Mouse (Mus musculus) frontal cortex, postnatal 14 days (tissue): ENCODE data around the gene Agbl4.
A peak's percentile ranks its signal among the peaks of the same experiment; 100 is the strongest.

Source experiments
- DNase-seq, 2 experiments: peaks; one replicate each; pipeline ENCODE4 v3.0.0; 2022; ENCODE audit warnings: low spot score in 2 of 2

Gene Agbl4

GRCm38 (mm10) chr4:111666713-111667112, 1269.3 kb downstream of the Agbl4 start:
- no peak for DNase-seq

GRCm38 (mm10) chr4:111669369-111669768, 1271.9 kb downstream of the Agbl4 start:
- DNase-seq, result no peak

- no peak for DNase-seq
These were observed 1273.3 kb downstream of the Agbl4 start for GRCm38 (mm10) chr4:111670566-111671421.

- DNase-seq, result no peak
These were observed 1274.0 kb downstream of the Agbl4 start for GRCm38 (mm10) chr4:111671440-111671839.

GRCm38 (mm10) chr4:111673904-111674303, 1276.4 kb downstream of the Agbl4 start:
- DNase-seq, result no peak

GRCm38 (mm10) chr4:111681926-111682325, 1284.5 kb downstream of the Agbl4 start:
- no peak for DNase-seq

GRCm38 (mm10) chr4:111682793-111683192, 1285.3 kb downstream of the Agbl4 start:
- no peak for DNase-seq

GRCm38 (mm10) chr4:111683843-111684242, 1286.4 kb downstream of the Agbl4 start:
- no peak for DNase-seq

GRCm38 (mm10) chr4:111685951-111686350, 1288.5 kb downstream of the Agbl4 start:
- DNase-seq, result no peak

GRCm38 (mm10) chr4:111686951-111687350, 1289.5 kb downstream of the Agbl4 start:
- DNase-seq, result peak in 1 of 2 experiments; percentile 33

- DNase-seq, result peak; percentile 31 to 73
These were observed 1290.2 kb downstream of the Agbl4 start for GRCm38 (mm10) chr4:111687613-111688012.

GRCm38 (mm10) chr4:111691057-111691543, 1293.6 kb downstream of the Agbl4 start:
- DNase-seq, result no peak

- no peak for DNase-seq
These were observed 1303.9 kb downstream of the Agbl4 start for GRCm38 (mm10) chr4:111701381-111701780.

GRCm38 (mm10) chr4:111704126-111704525, 1306.7 kb downstream of the Agbl4 start:
- DNase-seq, result no peak

GRCm38 (mm10) chr4:111704975-111705374, 1307.5 kb downstream of the Agbl4 start:
- DNase-seq, result no peak
